15 mouse cellular contexts compared by ENCODE assay signal in genomic region chr17:33979512-33980050, GRCm38 (mm10). TPM values are rescaled to one million over a fixed set of nuclear protein-coding genes. Genes with fewer than 3 reads are reported as not detected.
DNase-seq lines count a peak whose midpoint lies in the region; ATAC-seq and TF ChIP-seq lines count a peak whose summit lies in the region.
"Had no signal": no experiment of that assay in that cellular context is flagged by ENCODE, and none has a peak within 500 bp of the region (broad histone marks: within the 10 kb centered on the region; RNA-seq: fewer than 3 reads in every experiment).

No protein-coding gene starts in this region.

- H3K4me3 ChIP-seq in heart, adult 2 months, result no peak overlapping the region
- H3K4me3 ChIP-seq in megakaryocyte, embryonic 14.5 days (replicated peaks), result peak overlapping the region; percentile 92
- H3K4me3 ChIP-seq in intestine, postnatal 0 days (ENCODE audit: low read depth, low read length), result no peak overlapping the region
- H3K4me3 ChIP-seq in left cerebral cortex, adult 2 months, result no peak overlapping the region

- 77% methylated on average over 6 of the region's 6 CpGs for WGBS in heart, adult 2 months
- WGBS in intestine, postnatal 0 days, result 58% methylated on average over 6 of the region's 6 CpGs

- peaks cover 18% of the 10 kb centered on the region for H3K4me1 ChIP-seq in heart, adult 2 months (ENCODE audit: control insufficient read depth, insufficient read depth, low read length)
- peaks cover 26% of the 10 kb centered on the region for H3K4me1 ChIP-seq in megakaryocyte, embryonic 14.5 days
- no peaks in the 10 kb centered on the region; the same call in 1 of the 2 replicates for H3K4me1 ChIP-seq in intestine, postnatal 0 days (replicated peaks; ENCODE audit: control insufficient read depth, insufficient read depth, low read length)

- no peak for TF ChIP-seq EP300 in heart, adult 2 months (IDR thresholded peaks at IDR 0.05; ENCODE audit: insufficient read depth, low read depth, low read length)

- DNase-seq in heart, adult 2 months, result no peak
- DNase-seq in heart, adult 18-20 months, result no peak
- DNase-seq in left cerebral cortex, adult 2 months (ENCODE audit: extremely low spot score in 1 of 2, low spot score in 2 of 2), result no peak
- DNase-seq in left cerebral cortex, postnatal 36 days (ENCODE audit: low spot score in 2 of 2), result no peak
- DNase-seq: adrenal gland, postnatal 14 days; kidney, postnatal 25 days; lung, postnatal 14 days; right cerebral cortex, postnatal 25 days had no signal

- H3K79me2 ChIP-seq in heart, adult 2 months (replicated peaks; ENCODE audit: control insufficient read depth, insufficient read depth, low read length), result no peaks in the 10 kb centered on the region

- no peak for TF ChIP-seq CTCF in heart, adult 2 months (IDR thresholded peaks at IDR 0.05)
- TF ChIP-seq CTCF in intestine, postnatal 0 days (IDR thresholded peaks at IDR 0.05; ENCODE audit: low read depth), result no peak
- no peak for TF ChIP-seq CTCF in left cerebral cortex, adult 2 months (IDR thresholded peaks at IDR 0.05)

- no peaks in the 10 kb centered on the region for H3K36me3 ChIP-seq in heart, adult 2 months (ENCODE audit: control insufficient read depth, insufficient read depth, low read length)
- no peaks in the 10 kb centered on the region for H3K36me3 ChIP-seq in megakaryocyte, embryonic 14.5 days (replicated peaks; ENCODE audit: low read length)
- no peaks in the 10 kb centered on the region for H3K36me3 ChIP-seq in intestine, postnatal 0 days (ENCODE audit: control insufficient read depth, insufficient read depth)
- H3K36me3 ChIP-seq: embryonic facial prominence, embryonic 10.5 days had no signal

- no peaks in the 10 kb centered on the region for H3K9me3 ChIP-seq in megakaryocyte, embryonic 14.5 days
- H3K9me3 ChIP-seq in intestine, postnatal 0 days (ENCODE audit: control insufficient read depth), result no peaks in the 10 kb centered on the region
- H3K9me3 ChIP-seq: embryonic facial prominence, embryonic 10.5 days; G1E had no signal

- H3K9ac ChIP-seq in heart, adult 2 months (ENCODE audit: low read depth, low read length), result no peak overlapping the region
- no peak overlapping the region for H3K9ac ChIP-seq in intestine, postnatal 0 days (ENCODE audit: low read depth, low read length)

- H3K27ac ChIP-seq in heart, adult 2 months, result peak overlapping the region; percentile 81
- peak overlapping the region; percentile 82 for H3K27ac ChIP-seq in intestine, postnatal 0 days (ENCODE audit: low read depth, low read length)
- no peak overlapping the region for H3K27ac ChIP-seq in left cerebral cortex, adult 2 months
- H3K27ac ChIP-seq: hindbrain, postnatal 0 days had no signal

- no peaks in the 10 kb centered on the region for H3K27me3 ChIP-seq in heart, adult 2 months (ENCODE audit: control insufficient read depth, insufficient read depth, low read length)
- H3K27me3 ChIP-seq in megakaryocyte, embryonic 14.5 days (replicated peaks), result peaks cover 27% of the 10 kb centered on the region
- no peaks in the 10 kb centered on the region for H3K27me3 ChIP-seq in intestine, postnatal 0 days (replicated peaks; ENCODE audit: control insufficient read depth, insufficient read depth, low read length)

- H3K4me2 ChIP-seq in intestine, postnatal 0 days (replicated peaks; ENCODE audit: low read depth), result peak overlapping the region; percentile 87; the same call in 1 of the 2 replicates
- H3K4me2 ChIP-seq: midbrain, embryonic 11.5 days had no signal

- ATAC-seq in megakaryocyte, adult 5-6 weeks (ENCODE audit: poor library complexity, severe bottlenecking), result no peak
- no peak for ATAC-seq in intestine, postnatal 0 days
- ATAC-seq: hindbrain, postnatal 0 days had no signal

- TF ChIP-seq POLR2A in heart, adult 2 months (IDR thresholded peaks at IDR 0.05; ENCODE audit: insufficient read depth, low read depth, low read length), result no peak

- intact Hi-C loops in heart, adult 2 months (cut with DNase I), result loop anchor here (5.0 kb wide), 1 partner anchor 82 kb away; no protein-coding TSS in a partner anchor
- intact Hi-C loops in left cerebral cortex, adult 2 months (cut with DNase I), result no loop called here
- intact Hi-C loops in left cerebral cortex, postnatal 36 days (cut with DNase I), result no loop called here

RNA-seq across cellular contexts. Expression of gene H2-K1, which starts 20.6 kb away (rescaled TPM):
- total RNA-seq in heart, adult 2 months (2021), result 100 to 1,000 TPM; 103 to 117 TPM
- 655 and 1,075 TPM in 2 replicates for polyA plus RNA-seq in heart, adult 2 months (2012; rRNA removed)
- total RNA-seq in heart, adult 18-20 months (2021), result 100 to 1,000 TPM; 204 to 337 TPM
- 144 and 307 TPM in 2 replicates for polyA plus RNA-seq in megakaryocyte, embryonic 14.5 days (2012; ENCODE audit: insufficient read depth, low replicate concordance)
- total RNA-seq in megakaryocyte, adult 5-6 weeks (2015), result 868 and 887 TPM in 2 replicates
- 668 and 686 TPM in 2 replicates for total RNA-seq in megakaryocyte, adult 5-6 weeks (2017)
- 896 and 933 TPM in 2 replicates for polyA plus RNA-seq in intestine, postnatal 0 days (2015; fragmentation: Nextera tagmentation; extraction: Ambion mirVana)
- total RNA-seq in left cerebral cortex, adult 2 months (2021), result 10 to 100 TPM; 19.7 to 23.5 TPM
- 10 to 100 TPM; 17.2 to 19.3 TPM for total RNA-seq in left cerebral cortex, postnatal 36 days (2021)

RNA-seq across cellular contexts. Expression of gene Rps18, which starts 23.8 kb away (rescaled TPM):
- total RNA-seq in heart, adult 2 months (2021), result 100 to 1,000 TPM; 364 to 420 TPM
- polyA plus RNA-seq in heart, adult 2 months (2012; rRNA removed), result 180 and 194 TPM in 2 replicates
- total RNA-seq in heart, adult 18-20 months (2021), result 100 to 1,000 TPM; 419 to 435 TPM
- polyA plus RNA-seq in megakaryocyte, embryonic 14.5 days (2012; ENCODE audit: insufficient read depth, low replicate concordance), result 17.5 and 129 TPM in 2 replicates
- total RNA-seq in megakaryocyte, adult 5-6 weeks (2015), result 2,016 and 2,115 TPM in 2 replicates
- total RNA-seq in megakaryocyte, adult 5-6 weeks (2017), result 724 and 801 TPM in 2 replicates
- polyA plus RNA-seq in intestine, postnatal 0 days (2015; fragmentation: Nextera tagmentation; extraction: Ambion mirVana), result 1,060 and 1,067 TPM in 2 replicates
- total RNA-seq in left cerebral cortex, adult 2 months (2021), result 100 to 1,000 TPM; 311 to 327 TPM
- 100 to 1,000 TPM; 291 to 302 TPM for total RNA-seq in left cerebral cortex, postnatal 36 days (2021)

RNA-seq across cellular contexts. Expression of gene Vps52, which starts 24.0 kb away (rescaled TPM):
- total RNA-seq in heart, adult 2 months (2021), result 10 to 100 TPM; 38.1 to 39.1 TPM
- polyA plus RNA-seq in heart, adult 2 months (2012; rRNA removed), result 47.8 and 56.4 TPM in 2 replicates
- 10 to 100 TPM; 36.8 to 39.7 TPM for total RNA-seq in heart, adult 18-20 months (2021)
- polyA plus RNA-seq in megakaryocyte, embryonic 14.5 days (2012; ENCODE audit: insufficient read depth, low replicate concordance), result 75.8 and 138 TPM in 2 replicates
- total RNA-seq in megakaryocyte, adult 5-6 weeks (2015), result 15.7 and 17.7 TPM in 2 replicates
- 11.6 and 22.8 TPM in 2 replicates for total RNA-seq in megakaryocyte, adult 5-6 weeks (2017)
- 23.5 and 25.5 TPM in 2 replicates for polyA plus RNA-seq in intestine, postnatal 0 days (2015; fragmentation: Nextera tagmentation; extraction: Ambion mirVana)
- 10 to 100 TPM; 74.6 to 82.7 TPM for total RNA-seq in left cerebral cortex, adult 2 months (2021)
- 10 to 100 TPM; 84.5 to 87.0 TPM for total RNA-seq in left cerebral cortex, postnatal 36 days (2021)

RNA-seq across cellular contexts. Expression of gene B3galt4, which starts 28.3 kb away (rescaled TPM):
- total RNA-seq in heart, adult 2 months (2021), result 1 to 10 TPM; 1.8 to 1.9 TPM
- 2.4 and 3.4 TPM in 2 replicates for polyA plus RNA-seq in heart, adult 2 months (2012; rRNA removed)
- total RNA-seq in heart, adult 18-20 months (2021), result 1 to 10 TPM; 1.3 to 1.8 TPM
- 15.5 and 19.7 TPM in 2 replicates for polyA plus RNA-seq in megakaryocyte, embryonic 14.5 days (2012; ENCODE audit: insufficient read depth, low replicate concordance)
- 3.5 and 4.0 TPM in 2 replicates for total RNA-seq in megakaryocyte, adult 5-6 weeks (2015)
- total RNA-seq in megakaryocyte, adult 5-6 weeks (2017), result 4.9 and 5.7 TPM in 2 replicates
- polyA plus RNA-seq in intestine, postnatal 0 days (2015; fragmentation: Nextera tagmentation; extraction: Ambion mirVana), result 14.0 and 15.0 TPM in 2 replicates
- 1 to 10 TPM; 6.3 to 6.5 TPM for total RNA-seq in left cerebral cortex, adult 2 months (2021)
- total RNA-seq in left cerebral cortex, postnatal 36 days (2021), result 1 to 10 TPM; 5.5 to 6.7 TPM

RNA-seq across cellular contexts. Expression of gene Wdr46, which starts 39.1 kb away (rescaled TPM):
- total RNA-seq in heart, adult 2 months (2021), result 10 to 100 TPM in 1 of 2 experiments, 1 to 10 TPM in 1; 8.8 to 10.0 TPM
- polyA plus RNA-seq in heart, adult 2 months (2012; rRNA removed), result 8.7 and 9.1 TPM in 2 replicates
- total RNA-seq in heart, adult 18-20 months (2021), result 10 to 100 TPM; 10.3 to 10.9 TPM
- polyA plus RNA-seq in megakaryocyte, embryonic 14.5 days (2012; ENCODE audit: insufficient read depth, low replicate concordance), result 58.7 and 64.2 TPM in 2 replicates
- 12.2 and 12.4 TPM in 2 replicates for total RNA-seq in megakaryocyte, adult 5-6 weeks (2015)
- total RNA-seq in megakaryocyte, adult 5-6 weeks (2017), result 21.6 and 23.7 TPM in 2 replicates
- polyA plus RNA-seq in intestine, postnatal 0 days (2015; fragmentation: Nextera tagmentation; extraction: Ambion mirVana), result 10.6 and 11.2 TPM in 2 replicates
- total RNA-seq in left cerebral cortex, adult 2 months (2021), result 10 to 100 TPM; 14.7 to 18.4 TPM
- total RNA-seq in left cerebral cortex, postnatal 36 days (2021), result 10 to 100 TPM; 12.6 to 15.0 TPM

Comparison
In these comparisons a context has a peak if more than half of its experiments do, and no peak if none do; other contexts are left out.
1. RNA of gene H2-K1, which starts 20.6 kb away (total RNA-seq): 668 to 887 TPM in megakaryocyte, adult 5-6 weeks, 204 to 337 TPM in heart, adult 18-20 months and 103 to 117 TPM in heart, adult 2 months; 19.7 to 23.5 TPM in left cerebral cortex, adult 2 months and 17.2 to 19.3 TPM in left cerebral cortex, postnatal 36 days; every median in the first group is over 4 times any median in the second.